Mouse (Mus musculus): ENCODE results near the gene Col10a1.
"Not testable (repeated sequence)": the region's sequence is repeated elsewhere in the genome, so short reads cannot be mapped to it uniquely, and the experiment has no call there.

Col10a1 gene

GRCm38 (mm10) chr10:34389681-34390080 lies at the start of gene Col10a1:
Gene Col10a1, plus strand, starts transcription at chr10:34389981.
- no peak for DNase-seq (ENCODE audit: low read depth)

DNA sequence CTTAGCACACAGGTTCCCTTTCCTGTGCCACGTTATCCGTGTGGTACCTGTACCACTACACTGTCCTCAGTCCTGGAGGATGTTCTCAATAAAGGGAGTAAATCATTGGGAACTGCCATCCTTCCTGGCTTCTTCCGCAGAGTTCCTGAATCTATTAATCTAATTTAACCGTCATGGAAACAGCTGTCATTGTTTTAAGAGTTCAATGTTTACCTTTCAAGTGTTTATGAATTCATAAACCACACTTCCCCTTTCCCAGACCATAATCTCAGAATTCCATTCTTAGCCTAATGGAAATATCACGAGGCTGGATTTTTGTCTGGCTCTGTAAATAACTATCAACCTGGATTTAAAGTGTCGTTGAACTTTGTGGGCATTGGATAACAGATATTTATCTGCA lies 48.8 kb upstream of the Col10a1 start:
- DNase-seq (ENCODE audit: low read depth): no peak

GRCm38 (mm10) chr10:34341886-34342285 lies 47.9 kb upstream of the Col10a1 start:
- DNase-seq (ENCODE audit: low read depth): no peak

- DNase-seq (ENCODE audit: low read depth): no peak
Measured at GRCm38 (mm10) chr10:34352166-34352565, 37.6 kb upstream of the Col10a1 start.

GRCm38 (mm10) chr10:34358263-34358662 lies 31.5 kb upstream of the Col10a1 start:
- no peak for DNase-seq (ENCODE audit: low read depth)

DNA sequence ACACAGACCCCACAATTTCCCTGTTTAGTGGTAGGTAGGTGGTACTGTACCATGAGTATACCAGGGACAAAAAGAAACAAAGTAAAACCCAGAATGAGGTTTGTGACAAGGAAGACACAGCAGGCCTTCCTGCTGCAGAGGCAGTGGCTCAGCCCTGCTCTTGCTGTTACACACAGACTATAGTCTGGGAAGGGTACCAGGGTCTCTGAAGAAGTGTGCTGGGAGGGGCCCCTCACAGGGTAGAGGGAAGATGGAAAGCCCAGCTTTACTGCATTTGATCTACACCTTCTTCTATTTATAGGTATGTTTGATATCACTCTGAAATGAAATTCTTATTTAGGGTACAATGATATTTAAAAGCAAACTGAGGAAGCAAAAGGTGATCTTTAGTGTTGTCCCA lies 26.0 kb upstream of the Col10a1 start:
- DNase-seq (ENCODE audit: low read depth): no peak

- DNase-seq (ENCODE audit: low read depth): no peak
Measured at GRCm38 (mm10) chr10:34368138-34368537, 21.6 kb upstream of the Col10a1 start.

DNA sequence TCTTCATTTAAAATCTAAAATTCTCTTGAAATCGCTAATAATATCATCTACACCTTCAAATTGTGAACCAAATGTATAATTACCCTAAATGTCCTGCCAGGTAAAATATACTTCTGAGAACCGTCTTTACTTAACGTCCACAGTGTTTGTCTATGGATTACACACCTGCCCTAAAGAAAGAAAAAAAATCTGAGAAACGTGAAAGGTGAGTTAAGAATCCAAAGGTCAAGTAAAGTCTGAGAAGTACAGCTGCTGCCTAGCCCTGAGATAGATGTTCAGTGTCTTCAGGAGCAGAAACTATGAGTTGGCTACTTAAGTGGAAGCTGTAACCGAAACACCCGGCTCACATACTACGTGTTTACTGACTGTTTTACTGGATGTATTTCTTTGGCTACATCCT lies 16.4 kb upstream of the Col10a1 start:
- no peak for DNase-seq (ENCODE audit: low read depth)

GRCm38 (mm10) chr10:34385636-34386035 lies 4.1 kb upstream of the Col10a1 start:
- no peak for DNase-seq (ENCODE audit: low read depth)

DNA sequence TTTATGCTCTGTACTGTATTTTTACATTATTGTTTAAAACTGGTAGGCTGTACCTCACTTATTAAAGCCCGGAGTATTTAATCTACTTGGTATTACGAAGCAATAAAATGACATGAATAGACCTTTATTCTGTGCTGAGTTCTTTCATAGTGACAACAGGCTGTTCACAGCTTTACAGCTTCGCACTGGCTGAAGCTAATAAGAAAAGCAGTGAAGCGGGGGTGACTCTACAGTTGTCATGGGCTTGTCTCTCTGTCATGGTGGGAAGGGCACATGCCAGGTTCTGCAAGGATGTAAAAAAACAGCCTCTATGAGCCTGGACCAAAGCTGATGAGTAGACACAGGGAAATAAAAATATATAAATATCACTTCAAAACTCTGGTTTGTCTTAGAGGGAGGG lies 7.2 kb downstream of the Col10a1 start:
- no peak for DNase-seq (ENCODE audit: low read depth)

GRCm38 (mm10) chr10:34399267-34399666 lies 9.5 kb downstream of the Col10a1 start:
- DNase-seq (ENCODE audit: low read depth): no peak

DNA sequence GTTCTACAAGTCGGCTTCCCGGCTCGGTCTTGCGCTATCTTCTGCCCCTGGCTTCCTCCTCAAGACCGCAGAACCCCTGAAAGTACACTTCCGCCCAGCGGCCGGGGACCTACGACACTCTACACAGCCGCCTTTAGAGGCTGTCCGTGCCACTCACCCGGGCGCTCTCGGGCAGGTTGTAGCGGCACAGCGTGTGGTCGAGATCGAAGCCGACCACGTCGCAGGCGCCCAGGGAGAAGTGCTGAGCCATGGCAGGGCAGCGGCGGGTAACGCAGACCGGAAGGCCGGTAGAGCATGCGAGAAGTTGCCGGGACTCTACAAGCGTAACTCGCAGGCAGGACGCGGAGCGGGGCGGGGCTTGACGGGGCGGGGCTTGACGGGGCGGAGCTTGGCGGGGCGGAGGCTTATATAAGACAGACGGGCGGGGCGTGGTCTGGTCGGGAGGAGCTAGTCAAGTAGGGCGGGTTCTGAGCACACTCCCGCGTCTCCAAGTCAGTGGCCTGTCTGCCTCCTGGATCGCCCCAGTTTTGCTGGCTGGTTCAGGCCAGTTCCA lies 28.5 kb downstream of the Col10a1 start, which contains the start of gene Nt5dc1:
TSS of gene Nt5dc1 (minus strand) at position 349 of the 553 bp plus-strand sequence.
- DNase-seq (ENCODE audit: low read depth): peak; percentile 64

DNA sequence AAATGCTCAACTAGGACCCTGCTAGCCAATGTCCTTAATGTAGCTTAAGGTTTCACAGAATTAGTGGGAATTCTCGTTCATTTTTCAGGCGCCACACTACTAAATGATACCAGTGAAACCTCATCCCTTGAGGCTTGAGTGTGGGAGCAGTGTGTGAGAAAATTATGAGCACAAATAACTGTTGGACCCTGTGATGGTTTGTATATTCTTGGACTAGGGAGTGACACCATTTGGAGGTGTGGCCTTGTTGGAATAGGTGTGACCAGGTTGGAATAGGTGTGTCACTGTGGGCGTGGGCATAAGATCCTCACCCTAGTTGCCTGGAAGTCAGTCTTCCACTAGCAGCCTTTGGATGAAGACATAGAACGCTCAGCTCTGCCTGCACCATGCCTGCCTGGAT lies 29.0 kb downstream of the Col10a1 start:
- not testable (repeated sequence) for DNase-seq (ENCODE audit: low read depth)

GRCm38 (mm10) chr10:34431783-34432182 lies 42.0 kb downstream of the Col10a1 start:
- DNase-seq (ENCODE audit: low read depth): no peak

GRCm38 (mm10) chr10:34434191-34434590 lies 44.4 kb downstream of the Col10a1 start:
- DNase-seq (ENCODE audit: low read depth): not testable (repeated sequence)

Data from fibroblast of lung, adult 2 months (primary cell).